Mouse (Mus musculus): ENCODE data around the gene Acsf2. TPM values are rescaled to one million over a fixed set of nuclear protein-coding genes. Genes with fewer than 3 reads are reported as not detected.

Gene Acsf2
- polyA plus RNA-seq, 1 experiment from 2014 or later = 2.0 TPM

- no peaks in the 10 kb centered on the region for H3K36me3 ChIP-seq (ENCODE audit: control insufficient read depth, insufficient read depth, low read length)
- H3K4me2 ChIP-seq (ENCODE audit: low read length) = peak within 1 kb of the TSS; percentile 46
- H3K9ac ChIP-seq (replicated peaks; ENCODE audit: low read length) = 0 out of 2 replicates have a peak within 1 kb of the TSS, but pooled peaks have one; percentile 21
- ATAC-seq (ENCODE audit: low FRiP score, low TSS enrichment) = no peak
- H3K9me3 ChIP-seq (ENCODE audit: control insufficient read depth, low read length) = no peaks in the 10 kb centered on the region
- peaks cover 11% of the 10 kb centered on the region for H3K27me3 ChIP-seq (ENCODE audit: control insufficient read depth, insufficient read depth, low read length)
- H3K4me3 ChIP-seq (replicated peaks; ENCODE audit: low read depth, low read length) = peak within 1 kb of the TSS; percentile 24
- DNase-seq = peak; percentile 40
- H3K4me1 ChIP-seq (ENCODE audit: control insufficient read depth, insufficient read depth, low read length) = peaks cover 7% of the 10 kb centered on the region; the same call in 1 of the 2 replicates
- 4% methylated on average over 35 of the region's 35 CpGs for WGBS
- no peak within 1 kb of the TSS for H3K27ac ChIP-seq (replicated peaks; ENCODE audit: low read depth, low read length)
These were observed 37.1 kb downstream of the Acsf2 start, which contains the start of gene Chad for GRCm38 (mm10) chr11:94564437-94565150. Gene Chad (plus strand): TSS chr11:94565047.

- peak overlapping the region; percentile 46 for H3K4me2 ChIP-seq (ENCODE audit: low read length)
- ATAC-seq (ENCODE audit: low FRiP score, low TSS enrichment) (no peak), DNase-seq (no peak)
- no peak overlapping the region for H3K27ac ChIP-seq (replicated peaks; ENCODE audit: low read depth, low read length)
- no peak overlapping the region for H3K9ac ChIP-seq (replicated peaks; ENCODE audit: low read length)
- H3K4me1 ChIP-seq (ENCODE audit: control insufficient read depth, insufficient read depth, low read length) = peaks cover 7% of the 10 kb centered on the region; the same call in 1 of the 2 replicates
- no peaks in the 10 kb centered on the region for H3K36me3 ChIP-seq (ENCODE audit: control insufficient read depth, insufficient read depth, low read length)
- WGBS = 57% methylated on average over 5 of the region's 5 CpGs
- H3K4me3 ChIP-seq (replicated peaks; ENCODE audit: low read depth, low read length) = no peak overlapping the region
- H3K27me3 ChIP-seq (ENCODE audit: control insufficient read depth, insufficient read depth, low read length) = peaks cover 11% of the 10 kb centered on the region
- H3K9me3 ChIP-seq (ENCODE audit: control insufficient read depth, low read length) = no peaks in the 10 kb centered on the region
These were observed 37.9 kb downstream of the Acsf2 start for GRCm38 (mm10) chr11:94563821-94564220.

- peaks cover 11% of the 10 kb centered on the region for H3K27me3 ChIP-seq (ENCODE audit: control insufficient read depth, insufficient read depth, low read length)
- peaks cover 7% of the 10 kb centered on the region; the same call in 1 of the 2 replicates for H3K4me1 ChIP-seq (ENCODE audit: control insufficient read depth, insufficient read depth, low read length)
- no peak overlapping the region for H3K9ac ChIP-seq (replicated peaks; ENCODE audit: low read length)
- H3K4me3 ChIP-seq (replicated peaks; ENCODE audit: low read depth, low read length) = no peak overlapping the region
- DNase-seq (no peak), ATAC-seq (ENCODE audit: low FRiP score, low TSS enrichment) (no peak)
- no peak overlapping the region for H3K27ac ChIP-seq (replicated peaks; ENCODE audit: low read depth, low read length)
- 96% methylated on average over 5 of the region's 5 CpGs for WGBS
- no peak overlapping the region for H3K4me2 ChIP-seq (ENCODE audit: low read length)
- H3K36me3 ChIP-seq (ENCODE audit: control insufficient read depth, insufficient read depth, low read length) = no peaks in the 10 kb centered on the region
- no peaks in the 10 kb centered on the region for H3K9me3 ChIP-seq (ENCODE audit: control insufficient read depth, low read length)
These were observed 38.3 kb downstream of the Acsf2 start for GRCm38 (mm10) chr11:94563383-94563782.

GRCm38 (mm10) chr11:94558226-94558625 is 43.4 kb downstream of the Acsf2 start:
- no peak for ATAC-seq (ENCODE audit: low FRiP score, low TSS enrichment)
- no peaks in the 10 kb centered on the region for H3K36me3 ChIP-seq (ENCODE audit: control insufficient read depth, insufficient read depth, low read length)
- DNase-seq = no peak

GRCm38 (mm10) chr11:94550442-94550744 is 51.3 kb downstream of the Acsf2 start:
- no peak overlapping the region for H3K27ac ChIP-seq (replicated peaks; ENCODE audit: low read depth, low read length)
- no peak overlapping the region for H3K4me3 ChIP-seq (replicated peaks; ENCODE audit: low read depth, low read length)
- H3K4me2 ChIP-seq (ENCODE audit: low read length) = no peak overlapping the region
- WGBS = 86% methylated on average over 5 of the region's 5 CpGs
- peaks cover 4% of the 10 kb centered on the region for H3K4me1 ChIP-seq (ENCODE audit: control insufficient read depth, insufficient read depth, low read length)
- no peaks in the 10 kb centered on the region for H3K36me3 ChIP-seq (ENCODE audit: control insufficient read depth, insufficient read depth, low read length)
- no peaks in the 10 kb centered on the region for H3K9me3 ChIP-seq (ENCODE audit: control insufficient read depth, low read length)
- no peaks in the 10 kb centered on the region for H3K27me3 ChIP-seq (ENCODE audit: control insufficient read depth, insufficient read depth, low read length)
- H3K9ac ChIP-seq (replicated peaks; ENCODE audit: low read length) = no peak overlapping the region
- no peak for DNase-seq
- no peak for ATAC-seq (ENCODE audit: low FRiP score, low TSS enrichment)

More at GRCm38 (mm10) chr11:94558226-94558625, 43.4 kb downstream of the Acsf2 start:
- no peaks in the 10 kb centered on the region for H3K9me3 ChIP-seq (ENCODE audit: control insufficient read depth, low read length)
- no peak overlapping the region for H3K27ac ChIP-seq (replicated peaks; ENCODE audit: low read depth, low read length)
- no peaks in the 10 kb centered on the region for H3K4me1 ChIP-seq (ENCODE audit: control insufficient read depth, insufficient read depth, low read length)
- 71% methylated on average over 3 of the region's 3 CpGs for WGBS
- no peak overlapping the region for H3K4me3 ChIP-seq (replicated peaks; ENCODE audit: low read depth, low read length)
- no peaks in the 10 kb centered on the region for H3K27me3 ChIP-seq (ENCODE audit: control insufficient read depth, insufficient read depth, low read length)
- no peak overlapping the region for H3K9ac ChIP-seq (replicated peaks; ENCODE audit: low read length)
- H3K4me2 ChIP-seq (ENCODE audit: low read length) = no peak overlapping the region

GRCm38 (mm10) chr11:94549691-94550441 is 51.8 kb downstream of the Acsf2 start:
- 79% methylated on average over 10 of the region's 10 CpGs for WGBS
- Histone ChIP-seq H3K4me2 (ENCODE audit: low read length) (0 out of 2 replicates have a peak overlapping the region, but pooled peaks have one; percentile 19), H3K27ac (replicated peaks; ENCODE audit: low read depth, low read length) (0 out of 2 replicates have a peak overlapping the region, but pooled peaks have one; percentile 37), H3K36me3 (ENCODE audit: control insufficient read depth, insufficient read depth, low read length) (no peaks in the 10 kb centered on the region), H3K4me3 (replicated peaks; ENCODE audit: low read depth, low read length) (no peak overlapping the region), H3K27me3 (ENCODE audit: control insufficient read depth, insufficient read depth, low read length) (no peaks in the 10 kb centered on the region), H3K4me1 (ENCODE audit: control insufficient read depth, insufficient read depth, low read length) (peaks cover 4% of the 10 kb centered on the region), H3K9me3 (ENCODE audit: control insufficient read depth, low read length) (no peaks in the 10 kb centered on the region), H3K9ac (replicated peaks; ENCODE audit: low read length) (no peak overlapping the region)
- DNase-seq (no peak), ATAC-seq (ENCODE audit: low FRiP score, low TSS enrichment) (no peak)

GRCm38 (mm10) chr11:94548888-94549690 is 52.6 kb downstream of the Acsf2 start, which contains the start of gene Rsad1:
Gene Rsad1 (minus strand): TSS chr11:94549255.
- Histone ChIP-seq H3K4me2 (ENCODE audit: low read length) (peak within 1 kb of the TSS; percentile 92), H3K27ac (replicated peaks; ENCODE audit: low read depth, low read length) (peak within 1 kb of the TSS; percentile 79), H3K36me3 (ENCODE audit: control insufficient read depth, insufficient read depth, low read length) (no peaks in the 10 kb centered on the region), H3K27me3 (ENCODE audit: control insufficient read depth, insufficient read depth, low read length) (no peaks in the 10 kb centered on the region), H3K9me3 (ENCODE audit: control insufficient read depth, low read length) (no peaks in the 10 kb centered on the region), H3K4me3 (replicated peaks; ENCODE audit: low read depth, low read length) (peak within 1 kb of the TSS; percentile 57), H3K4me1 (ENCODE audit: control insufficient read depth, insufficient read depth, low read length) (peaks cover 4% of the 10 kb centered on the region), H3K9ac (replicated peaks; ENCODE audit: low read length) (peak within 1 kb of the TSS; percentile 64)
- 4% methylated on average over 49 of the region's 49 CpGs for WGBS
- peak; percentile 97 for DNase-seq
- peak; percentile 89 for ATAC-seq (ENCODE audit: low FRiP score, low TSS enrichment)

- Histone ChIP-seq H3K36me3 (ENCODE audit: control insufficient read depth, insufficient read depth, low read length) (no peaks in the 10 kb centered on the region), H3K4me1 (ENCODE audit: control insufficient read depth, insufficient read depth, low read length) (peaks cover 7% of the 10 kb centered on the region), H3K4me3 (replicated peaks; ENCODE audit: low read depth, low read length) (peak overlapping the region; percentile 57), H3K4me2 (ENCODE audit: low read length) (peak overlapping the region; percentile 92), H3K9me3 (ENCODE audit: control insufficient read depth, low read length) (no peaks in the 10 kb centered on the region), H3K9ac (replicated peaks; ENCODE audit: low read length) (peak overlapping the region; percentile 64), H3K27me3 (ENCODE audit: control insufficient read depth, insufficient read depth, low read length) (no peaks in the 10 kb centered on the region), H3K27ac (replicated peaks; ENCODE audit: low read depth, low read length) (peak overlapping the region; percentile 79)
- ATAC-seq (ENCODE audit: low FRiP score, low TSS enrichment) (peak; percentile 21; the same call in 1 of the 2 replicates), DNase-seq (peak; percentile 73)
- WGBS = 12% methylated on average over 24 of the region's 24 CpGs
These were observed 53.5 kb downstream of the Acsf2 start for GRCm38 (mm10) chr11:94548041-94548784.
